Mouse (Mus musculus): ENCODE measurements around the gene Plbd2. TPM values are rescaled to one million over a fixed set of nuclear protein-coding genes. Genes with fewer than 3 reads are reported as not detected.

Gene Plbd2
- 1 to 10 TPM; 4.5 to 5.1 TPM for polyA plus RNA-seq (2017; shearing (Covaris generic))

DNA sequence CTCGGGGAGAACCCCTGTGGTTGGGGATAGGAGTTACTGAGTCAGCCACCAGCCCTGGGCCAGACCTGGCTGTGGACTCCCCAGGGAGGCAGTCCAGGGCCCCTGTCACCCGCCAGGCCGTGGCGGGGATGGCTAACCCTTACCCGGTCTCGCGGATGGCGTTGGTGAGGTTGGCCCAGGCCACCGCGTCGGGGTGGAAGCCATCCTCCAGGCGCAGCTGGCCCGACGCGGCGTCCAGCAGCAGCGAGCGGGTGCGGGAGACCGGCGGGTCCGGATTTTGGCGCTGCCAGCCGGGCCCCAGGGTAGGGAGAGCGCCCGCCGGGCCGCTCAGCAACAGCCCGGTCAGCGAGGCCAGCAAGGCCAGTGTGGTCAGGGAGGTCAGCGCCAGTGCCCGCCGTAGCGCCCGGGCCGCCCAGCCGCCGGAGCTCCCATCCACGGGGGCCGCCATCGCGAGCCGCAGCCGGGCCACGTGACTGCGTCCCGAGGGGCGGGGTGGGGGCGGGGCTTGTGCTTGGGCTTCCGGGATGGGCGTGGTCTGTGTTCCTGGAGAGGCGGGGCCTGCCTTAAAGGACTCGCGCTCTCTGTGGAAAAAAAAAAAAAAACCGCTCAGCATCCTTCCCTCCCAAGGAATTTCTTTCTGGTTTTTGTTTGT is at the start of gene Plbd2:
Gene Plbd2 (minus strand): TSS at position 482 of the 652 bp plus-strand sequence.
- peak; percentile 84 for ATAC-seq

DNA sequence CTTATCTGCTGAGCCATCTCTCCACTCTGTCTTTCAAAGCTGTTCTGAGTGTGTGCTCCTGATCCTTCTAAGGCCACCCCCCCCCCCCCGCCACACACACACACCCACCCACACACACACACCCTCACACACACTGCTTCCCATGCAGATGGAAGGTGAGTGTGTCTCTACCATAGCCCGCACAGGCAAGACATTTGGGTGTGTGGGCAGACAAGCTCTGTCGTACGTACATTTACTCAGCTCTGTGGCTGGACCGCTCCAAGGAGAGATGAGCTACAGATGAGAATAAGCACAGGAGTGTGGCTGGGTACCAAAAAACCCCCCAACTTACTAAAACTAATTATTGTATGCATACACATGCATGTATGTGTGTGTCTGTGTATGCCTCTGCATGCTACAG is 47.2 kb upstream of the Plbd2 start:
- ATAC-seq, result no peak

DNA sequence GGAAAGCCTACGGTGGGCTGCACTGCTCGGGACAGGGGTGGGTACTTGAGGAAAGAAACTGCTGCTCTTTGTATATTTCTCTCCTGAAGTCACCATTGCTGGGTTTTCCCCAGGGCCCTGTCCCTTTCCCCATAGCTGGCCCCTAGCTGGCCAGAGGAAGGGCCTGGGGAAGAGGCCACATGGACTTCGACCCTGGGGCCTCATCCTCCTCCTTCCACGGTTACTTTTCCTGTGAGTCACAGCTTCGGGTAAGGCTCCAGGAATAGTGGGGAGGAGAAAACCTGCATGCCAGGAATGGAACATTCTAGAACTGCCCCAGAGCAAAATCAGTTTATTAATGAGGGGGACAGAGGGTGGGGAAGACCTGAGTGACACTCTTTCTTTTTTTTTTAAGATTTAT is 46.7 kb upstream of the Plbd2 start:
- ATAC-seq, result no peak

DNA sequence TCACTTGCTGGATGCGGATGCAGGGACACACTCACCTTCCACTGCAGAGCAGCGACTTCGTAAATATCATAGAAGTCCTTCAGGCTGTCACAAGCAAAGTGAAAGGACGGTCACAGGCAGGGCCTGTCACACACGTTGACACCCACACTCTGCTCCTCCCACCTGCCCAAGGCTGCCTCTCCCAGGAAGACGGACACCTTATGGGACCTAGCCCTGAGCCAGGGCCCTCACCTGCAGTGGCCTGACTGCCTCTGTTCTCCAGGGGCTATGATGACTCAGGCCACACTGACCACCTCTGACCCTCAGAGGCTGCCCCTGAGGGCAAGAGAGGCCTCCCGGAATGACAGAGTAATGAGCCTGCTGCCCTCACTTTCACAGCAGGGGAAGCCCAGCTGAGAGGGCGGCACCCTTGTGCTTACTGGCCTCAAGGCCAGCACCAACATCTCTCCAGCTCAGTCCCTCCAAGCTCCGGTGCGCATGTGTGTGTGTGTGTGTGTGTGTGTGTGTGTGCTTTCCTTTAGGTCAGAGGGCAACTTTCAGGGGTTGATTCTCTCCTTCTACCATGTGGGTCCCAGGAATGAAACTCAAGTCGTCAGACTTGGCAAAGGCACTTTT is 44.9 kb upstream of the Plbd2 start:
- no peak for ATAC-seq

DNA sequence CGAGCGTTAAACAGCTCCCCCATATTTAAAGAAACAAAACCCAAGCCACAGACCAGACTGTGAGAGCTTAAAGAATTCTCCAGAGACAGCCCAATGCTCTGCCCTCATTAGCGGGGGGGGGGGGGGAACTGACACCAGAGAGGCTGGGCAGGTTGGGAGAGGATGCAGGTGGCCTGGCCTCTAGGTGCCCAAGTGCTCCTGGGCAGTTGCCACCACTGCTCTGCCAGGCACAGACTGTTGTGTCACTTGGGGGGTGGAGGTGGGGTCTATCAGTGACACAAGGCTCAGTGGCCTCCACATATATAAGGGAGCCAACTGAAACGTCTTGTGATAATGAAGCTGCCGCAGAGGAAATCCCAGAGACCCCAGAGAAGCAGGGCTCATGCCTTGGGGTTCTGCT is 33.2 kb upstream of the Plbd2 start:
- ATAC-seq, result no peak

DNA sequence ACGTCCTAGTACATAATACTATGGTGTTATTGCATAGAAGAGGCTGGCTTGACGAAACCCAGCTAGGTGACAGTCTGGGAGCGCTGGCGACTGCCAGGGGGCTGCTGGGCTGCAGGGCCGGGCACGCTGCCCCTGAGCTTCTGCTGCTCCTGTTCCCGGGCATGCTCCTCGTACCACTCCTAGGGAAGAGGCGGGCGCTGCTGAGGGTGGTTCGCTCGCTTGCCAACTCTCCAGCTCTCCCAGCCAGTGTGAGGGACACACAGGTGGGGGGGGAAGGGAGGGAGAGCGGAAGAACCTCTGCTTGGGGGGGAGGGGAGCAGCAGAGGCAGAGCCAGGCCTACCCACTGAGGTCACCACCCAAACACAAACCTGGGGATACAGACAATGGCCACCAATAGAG is 32.6 kb upstream of the Plbd2 start:
- ATAC-seq, result no peak

DNA sequence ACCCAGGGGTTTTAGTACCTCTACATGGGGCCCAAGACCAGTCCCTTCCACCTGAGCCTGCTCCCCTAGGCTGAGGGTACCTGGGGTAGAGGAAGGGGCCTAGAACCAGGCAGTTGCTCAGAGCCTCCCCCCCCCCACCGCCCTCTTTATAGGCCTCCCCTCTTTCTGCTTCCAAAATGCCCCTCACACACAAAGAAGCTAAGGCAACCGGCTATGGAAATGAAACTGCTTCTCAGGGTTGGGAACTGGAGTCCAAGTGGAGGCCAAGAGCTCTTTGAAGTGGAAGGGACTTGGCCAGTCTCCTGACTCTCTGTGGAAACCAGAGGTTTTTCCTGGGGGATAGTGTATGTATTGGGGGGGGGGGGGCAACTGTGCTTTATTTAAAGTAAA is 31.3 kb upstream of the Plbd2 start:
- no peak for ATAC-seq

DNA sequence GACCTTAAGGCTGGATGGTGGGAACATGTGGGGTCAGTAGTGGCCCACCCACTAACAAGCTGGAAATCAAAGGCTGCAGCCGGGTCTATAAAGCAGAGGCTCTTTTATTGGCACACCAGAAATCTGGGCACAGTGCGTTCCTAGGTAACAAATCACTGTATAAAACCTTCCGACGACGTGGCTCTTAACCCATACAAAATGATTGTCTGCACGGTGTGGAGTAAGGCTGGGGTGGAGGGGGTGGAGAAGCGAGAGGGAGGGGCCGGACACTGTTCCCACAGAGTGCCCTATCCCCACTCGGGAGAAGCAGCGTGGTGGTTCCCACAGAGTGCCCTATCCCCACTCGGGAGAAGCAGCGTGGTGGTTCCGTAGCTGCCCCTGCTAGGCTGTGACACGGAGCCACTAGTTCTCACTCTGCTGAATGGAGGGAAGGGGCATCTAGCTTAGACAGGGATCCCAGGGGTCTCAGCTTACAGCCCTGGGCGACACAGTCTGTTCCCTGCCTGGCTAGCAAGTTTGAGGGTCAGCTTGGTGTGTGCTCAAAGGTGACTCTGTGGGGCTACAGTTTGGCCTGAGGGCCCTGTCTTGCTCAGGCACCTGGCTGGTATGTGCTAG is 30.8 kb upstream of the Plbd2 start:
- no peak for ATAC-seq

DNA sequence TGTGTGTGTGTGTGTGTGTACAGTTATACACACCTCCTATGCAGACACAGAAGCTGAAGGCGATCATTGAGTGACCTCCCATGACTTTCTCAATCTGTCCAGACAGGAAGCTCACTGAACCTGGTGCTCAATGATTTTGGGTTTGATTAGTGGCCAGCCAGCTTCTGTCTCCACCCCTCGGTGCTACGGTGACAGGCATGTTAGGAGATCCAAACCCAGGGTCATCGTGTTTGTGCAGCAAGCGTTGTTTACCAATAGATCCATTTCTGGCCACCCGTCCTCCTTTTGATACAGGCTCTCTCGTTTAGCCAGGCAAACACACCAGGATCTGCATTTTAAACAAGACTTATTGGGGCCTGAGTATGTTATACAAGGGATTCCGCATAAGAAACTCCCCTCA is 28.2 kb upstream of the Plbd2 start:
- ATAC-seq, result no peak

DNA sequence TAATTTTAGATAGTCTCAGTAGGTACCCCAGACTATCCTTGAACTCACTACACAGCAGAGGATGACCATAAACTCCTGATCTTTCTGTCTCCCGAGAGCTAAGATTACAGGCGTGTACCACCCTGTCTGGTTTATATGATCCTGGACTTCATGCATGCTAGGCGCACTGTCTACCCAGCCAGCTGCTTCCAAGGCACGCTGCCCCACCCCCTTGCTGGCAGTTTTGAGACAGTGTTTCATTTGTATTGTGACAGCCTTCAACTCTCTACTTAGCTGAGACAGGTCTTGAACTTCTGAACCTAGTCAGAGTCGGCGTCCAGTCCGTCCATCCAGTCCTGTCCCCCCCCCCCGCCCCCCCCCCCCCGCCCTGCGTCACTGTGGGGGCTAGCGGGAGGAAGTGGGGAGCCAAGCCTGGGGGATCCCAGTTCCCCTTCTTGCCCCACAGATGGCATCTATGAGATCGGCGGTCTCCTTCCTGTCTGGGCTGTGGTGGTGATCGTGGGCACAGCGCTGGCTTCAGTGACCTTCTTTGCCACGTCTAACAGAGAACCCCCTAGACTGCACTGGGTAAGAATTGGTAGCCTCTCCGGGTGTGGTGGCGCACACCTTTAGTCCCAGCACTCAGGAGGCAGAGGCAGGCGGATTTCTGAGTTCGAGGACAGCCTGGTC is 24.0 kb upstream of the Plbd2 start:
- ATAC-seq, result no peak

DNA sequence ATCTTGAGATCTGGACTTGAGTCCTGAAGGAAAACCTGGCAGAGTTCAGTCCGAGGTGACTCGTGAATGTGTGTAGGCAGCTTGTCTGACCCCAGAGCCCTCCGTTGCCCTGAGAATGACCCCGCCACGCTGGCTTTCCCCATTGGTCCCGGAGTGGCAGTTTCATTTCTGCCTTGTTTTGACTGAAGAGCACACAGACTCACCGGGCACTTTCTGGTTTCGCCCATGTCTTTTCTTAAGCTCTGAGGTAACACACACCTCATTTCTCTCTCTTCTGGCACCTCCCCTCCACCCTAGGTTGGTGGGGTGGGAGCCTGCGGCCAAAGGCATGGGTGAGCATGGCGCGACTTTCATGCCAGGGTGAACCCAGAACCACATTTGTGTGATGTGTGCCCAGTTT is 22.9 kb upstream of the Plbd2 start:
- ATAC-seq, result no peak

DNA sequence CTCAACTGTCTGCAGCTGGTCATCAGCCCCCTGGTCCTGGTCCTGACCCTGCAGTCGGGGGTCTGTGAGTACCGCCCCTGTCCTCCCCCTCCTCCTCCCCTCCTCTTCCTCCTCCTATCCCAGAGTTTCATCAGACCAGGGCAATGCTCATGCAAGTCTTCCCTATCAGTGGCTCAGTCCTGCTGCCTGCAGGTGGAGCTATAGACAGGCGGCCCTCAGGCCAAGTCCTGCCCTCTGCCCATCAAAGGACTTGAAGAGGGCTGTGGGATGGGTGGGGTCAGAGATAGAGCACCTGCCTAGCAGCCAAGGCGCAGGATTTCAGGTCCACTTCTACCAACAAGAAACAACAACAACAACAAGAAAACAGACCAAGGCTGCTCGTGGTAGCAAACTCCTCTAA is 22.3 kb upstream of the Plbd2 start:
- no peak for ATAC-seq

DNA sequence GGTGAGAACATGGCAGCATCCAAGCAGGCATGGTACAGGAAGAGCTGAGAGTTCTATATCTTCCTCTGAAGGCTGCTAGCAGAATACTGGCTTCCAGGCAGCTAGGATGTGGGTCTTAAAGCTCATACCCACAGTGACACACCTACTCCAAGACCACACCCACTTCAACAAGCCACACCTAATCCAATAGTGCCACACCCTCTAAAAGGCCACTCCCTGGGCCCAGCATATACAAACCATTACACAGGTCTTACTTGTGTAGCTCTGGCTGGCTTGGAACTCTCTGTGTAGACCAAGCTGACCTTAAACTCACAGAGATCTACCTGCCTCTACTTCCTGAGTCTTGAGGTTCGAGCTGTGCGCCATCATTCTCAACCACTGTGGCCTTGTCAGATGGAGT is 21.3 kb upstream of the Plbd2 start:
- ATAC-seq, result no peak

DNA sequence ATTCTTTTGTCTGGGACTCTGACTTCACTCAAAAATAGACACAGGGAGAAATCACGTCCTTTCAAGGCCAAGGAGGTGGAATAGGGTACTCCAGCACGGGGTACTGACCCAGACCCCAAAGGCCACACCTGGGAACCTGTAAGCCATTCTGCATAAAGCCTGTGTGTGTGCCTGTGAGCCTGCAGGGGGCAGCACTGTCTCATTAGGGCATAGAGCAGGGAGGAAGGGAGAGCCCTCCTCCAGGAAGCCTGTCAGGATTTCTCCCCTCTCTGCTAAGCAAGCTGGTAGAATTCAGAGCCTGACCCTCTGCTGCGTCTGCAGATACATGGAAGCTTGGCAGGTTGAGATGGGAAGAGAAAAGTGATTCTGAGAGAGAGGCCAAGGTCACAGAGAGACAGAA is 19.2 kb upstream of the Plbd2 start:
- ATAC-seq, result no peak

DNA sequence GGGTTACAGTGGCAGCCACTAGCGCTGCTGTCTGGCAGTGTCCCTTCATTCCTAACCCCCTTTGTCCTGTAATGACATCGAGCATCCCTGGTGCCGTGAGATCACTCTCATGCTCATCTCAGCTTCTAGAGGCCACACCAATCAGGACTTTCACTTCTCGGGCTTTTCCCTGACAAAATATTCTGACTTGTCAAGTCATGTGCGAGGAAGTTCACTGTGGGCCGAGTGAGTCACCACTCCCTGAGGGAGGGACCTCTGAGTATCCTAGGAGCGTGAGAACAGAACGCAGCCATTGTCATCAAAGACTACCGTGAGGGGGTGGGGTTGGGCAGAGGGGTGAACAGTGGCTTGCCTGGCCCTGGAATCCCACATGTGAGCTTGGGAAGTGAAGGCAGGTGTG is 14.1 kb upstream of the Plbd2 start:
- no peak for ATAC-seq

DNA sequence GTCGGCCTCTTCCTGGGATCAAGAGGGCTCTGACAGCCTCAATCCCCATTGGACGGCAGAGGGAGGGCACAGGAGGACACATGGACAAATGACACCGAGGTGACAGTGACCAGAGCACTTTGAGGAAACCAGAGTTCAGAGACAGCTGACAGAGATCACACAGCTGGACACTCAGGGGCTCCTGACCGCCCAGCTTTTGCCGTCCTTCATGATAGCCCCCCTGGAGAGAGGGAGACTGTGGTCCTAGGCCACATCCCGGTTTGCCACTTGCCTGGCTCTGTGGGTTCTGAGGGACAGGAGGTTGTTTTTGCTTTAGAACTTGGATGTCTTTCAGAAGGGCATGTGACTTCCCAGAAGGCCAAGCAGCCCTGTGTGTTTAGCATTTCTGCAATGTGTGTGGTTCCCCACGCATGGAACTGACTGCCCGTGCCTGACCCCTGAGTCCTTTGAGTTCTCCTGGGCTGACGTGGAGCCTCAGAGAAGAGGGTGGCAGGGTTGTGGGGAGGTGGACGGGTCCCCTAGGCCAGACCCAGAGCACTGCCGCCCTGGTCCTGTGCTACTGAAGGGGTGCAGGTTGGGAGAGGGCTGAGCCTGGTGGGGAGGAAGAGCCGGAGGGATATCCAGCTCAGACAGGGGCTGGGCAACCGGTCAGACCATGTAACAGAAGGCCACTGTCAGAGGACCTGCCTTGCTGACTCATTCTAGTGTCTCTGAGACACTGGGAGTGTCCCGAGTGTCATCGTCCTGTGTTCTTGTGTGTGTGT is 13.0 kb upstream of the Plbd2 start:
- no peak for ATAC-seq

DNA sequence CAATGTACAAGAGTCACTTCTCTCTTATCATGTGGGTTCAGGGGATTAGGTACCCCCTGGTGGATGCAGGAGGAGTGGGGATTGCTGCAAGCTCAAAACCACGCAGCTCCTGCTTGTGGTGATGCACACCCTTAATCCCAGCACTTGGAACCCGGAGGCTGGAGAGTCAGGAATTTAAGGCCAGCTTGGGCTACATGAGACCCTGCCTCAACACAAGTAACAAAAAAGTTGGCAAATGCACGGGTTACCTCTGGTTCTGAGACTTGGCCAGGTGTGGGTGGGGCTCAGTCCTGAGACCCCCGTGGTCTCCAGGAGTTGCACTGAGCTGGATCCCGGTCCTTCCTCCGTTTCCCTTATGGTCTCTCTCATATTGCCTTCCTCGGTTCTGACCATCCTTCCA is 12.0 kb upstream of the Plbd2 start:
- no peak for ATAC-seq

DNA sequence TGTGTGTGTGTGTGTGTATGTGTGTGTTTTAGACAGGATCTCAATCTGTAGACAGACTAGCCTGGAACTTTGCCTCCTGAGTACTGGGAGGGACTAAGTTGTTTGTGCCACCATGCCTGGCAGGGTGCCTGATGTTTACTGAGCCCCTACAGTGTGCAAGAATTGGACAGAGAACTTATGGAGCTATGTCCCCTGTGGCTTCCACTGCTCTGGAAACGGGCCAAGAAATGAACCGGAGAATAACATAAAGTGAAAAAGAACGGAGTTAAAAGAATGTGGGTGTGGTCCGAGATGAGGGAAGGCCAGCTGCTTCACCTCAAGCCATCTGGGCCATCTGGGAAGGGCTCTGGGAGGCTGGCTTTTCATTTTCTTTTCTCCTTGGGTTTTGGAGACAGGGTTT is 11.3 kb upstream of the Plbd2 start:
- ATAC-seq, result no peak

DNA sequence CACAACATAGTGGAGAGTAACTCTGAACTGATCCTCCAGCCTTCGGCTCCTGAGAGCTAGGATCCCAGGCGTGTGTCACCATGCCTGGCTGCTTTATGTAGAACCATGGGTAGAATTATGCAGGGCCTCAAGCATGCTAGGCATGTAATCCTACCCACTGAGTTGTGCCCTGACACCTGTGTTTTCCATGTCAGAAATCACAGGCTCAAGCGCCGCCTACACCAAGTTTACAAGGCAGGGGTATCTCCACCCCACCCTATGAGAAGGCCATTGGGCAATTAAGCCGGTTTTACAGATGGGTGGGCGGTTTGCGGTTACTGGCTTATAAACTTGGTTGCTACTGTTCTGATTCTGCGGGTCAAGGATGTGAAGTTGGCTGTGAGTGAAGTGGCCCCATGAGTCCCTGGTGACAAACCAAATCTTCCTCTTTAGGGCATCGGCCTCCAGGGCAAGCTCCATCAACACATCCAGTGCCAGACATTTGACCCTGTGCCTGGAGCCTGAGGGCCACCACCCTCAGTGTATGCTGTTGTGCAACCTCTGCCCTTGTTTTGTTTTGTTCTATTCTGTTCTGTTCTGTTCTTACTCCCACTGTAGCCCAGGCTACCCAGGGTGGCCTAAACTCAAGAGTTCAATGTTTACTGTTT is 10.7 kb upstream of the Plbd2 start:
- no peak for ATAC-seq

DNA sequence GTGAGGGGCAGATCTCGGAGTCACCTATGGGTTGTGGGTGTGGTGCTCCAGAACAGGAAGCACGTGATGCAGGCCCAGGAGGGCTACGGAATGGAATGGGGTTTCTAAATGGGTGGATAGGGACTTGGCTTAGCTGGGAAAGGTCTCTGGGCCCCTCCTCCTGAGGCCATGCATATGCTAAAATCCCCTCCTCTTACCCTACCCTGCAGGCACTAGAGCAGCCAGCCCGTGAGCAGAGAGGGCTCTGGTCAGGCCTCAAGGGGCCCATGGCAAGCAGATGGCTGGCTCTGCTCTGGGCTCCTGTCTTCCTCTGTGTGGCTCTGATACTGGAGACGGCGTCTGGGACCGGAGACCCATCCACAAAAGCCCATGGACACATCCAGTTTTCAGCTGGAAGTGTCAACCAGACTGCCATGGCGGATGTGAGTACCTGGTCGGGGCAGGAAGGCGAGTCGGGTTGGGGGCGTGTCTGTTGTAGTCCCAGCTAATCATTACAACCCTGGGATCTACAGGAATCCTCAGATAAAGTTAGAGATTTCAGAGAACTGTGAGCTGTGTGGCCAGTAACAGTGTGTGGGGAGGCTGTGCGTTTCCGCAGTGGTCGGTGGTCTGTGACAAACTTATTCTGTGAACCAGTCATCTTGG is 9.6 kb upstream of the Plbd2 start:
- no peak for ATAC-seq

DNA sequence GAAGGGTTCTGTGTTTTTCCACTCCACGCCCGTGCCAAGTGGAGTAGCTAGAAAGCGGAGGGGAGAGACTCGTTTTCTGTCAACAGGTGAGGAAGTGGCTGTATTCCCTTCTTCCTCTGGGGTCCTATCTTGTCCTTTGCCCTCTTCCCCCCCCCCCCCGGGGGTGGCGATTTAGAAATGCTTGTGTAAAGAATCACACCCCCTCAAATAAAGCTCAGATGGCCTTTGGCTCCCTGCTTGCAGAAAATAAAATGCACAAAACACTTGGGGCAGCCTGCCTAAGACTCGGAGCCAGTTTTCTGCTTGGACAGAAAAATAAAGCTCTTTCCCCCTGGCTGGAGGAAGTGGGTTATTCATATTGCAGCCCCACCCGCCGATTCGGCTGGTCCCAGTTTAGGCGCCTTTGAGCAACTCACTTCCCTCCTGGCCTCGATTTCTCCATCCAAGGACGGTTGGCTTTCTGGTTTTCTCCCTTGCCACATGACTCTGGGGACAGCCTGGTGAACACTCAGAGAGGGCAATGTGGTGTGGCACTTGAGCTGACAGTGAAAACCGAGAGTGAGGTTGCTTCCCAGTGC is 8.3 kb upstream of the Plbd2 start:
- ATAC-seq, result no peak

Measured in CD4-positive, CD25-positive, alpha-beta regulatory T cell, adult 4 months (primary cell).